Mouse (Mus musculus): Measurements from ENCODE around the gene Nxph3. TPM values are rescaled to one million over a fixed set of nuclear protein-coding genes. Genes with fewer than 3 reads are reported as not detected.

The Nxph3 gene
- polyA plus RNA-seq (2014; fragmentation: Illumina TruSeq; extraction: RNeasy Lipid Tissue Mini Kit (QIAGEN cat#74804); ENCODE audit: low read depth, low replicate concordance) = not detected

GRCm38 (mm10) chr11:95514298-95514861 is at the start of gene Nxph3:
Gene Nxph3 (minus strand): TSS chr11:95514570.

Other genes starting within 250 kb of the Nxph3 start
- 45.3 TPM for gene Kat7, start 204.3 kb downstream of the Nxph3 start, polyA plus RNA-seq (2014; fragmentation: Illumina TruSeq; extraction: RNeasy Lipid Tissue Mini Kit (QIAGEN cat#74804); ENCODE audit: low read depth, low replicate concordance)
- 2.1 TPM for gene Fam117a, start 177.6 kb downstream of the Nxph3 start, polyA plus RNA-seq (2014; fragmentation: Illumina TruSeq; extraction: RNeasy Lipid Tissue Mini Kit (QIAGEN cat#74804); ENCODE audit: low read depth, low replicate concordance)
- gene Slc35b1, start 129.9 kb downstream of the Nxph3 start, polyA plus RNA-seq (2014; fragmentation: Illumina TruSeq; extraction: RNeasy Lipid Tissue Mini Kit (QIAGEN cat#74804); ENCODE audit: low read depth, low replicate concordance) = 59.2 TPM
- 158 TPM for gene Spop, start 100.5 kb downstream of the Nxph3 start, polyA plus RNA-seq (2014; fragmentation: Illumina TruSeq; extraction: RNeasy Lipid Tissue Mini Kit (QIAGEN cat#74804); ENCODE audit: low read depth, low replicate concordance)
- gene Ngfr, start 73.2 kb upstream of the Nxph3 start, polyA plus RNA-seq (2014; fragmentation: Illumina TruSeq; extraction: RNeasy Lipid Tissue Mini Kit (QIAGEN cat#74804); ENCODE audit: low read depth, low replicate concordance) = 0.47 TPM
- gene Phb, start 152.4 kb upstream of the Nxph3 start, polyA plus RNA-seq (2014; fragmentation: Illumina TruSeq; extraction: RNeasy Lipid Tissue Mini Kit (QIAGEN cat#74804); ENCODE audit: low read depth, low replicate concordance) = 5.2 TPM
- 27.3 TPM for gene Zfp652, start 198.1 kb upstream of the Nxph3 start, polyA plus RNA-seq (2014; fragmentation: Illumina TruSeq; extraction: RNeasy Lipid Tissue Mini Kit (QIAGEN cat#74804); ENCODE audit: low read depth, low replicate concordance)
- 0.22 TPM for gene B130006D01Rik, start 209.0 kb upstream of the Nxph3 start, polyA plus RNA-seq (2014; fragmentation: Illumina TruSeq; extraction: RNeasy Lipid Tissue Mini Kit (QIAGEN cat#74804); ENCODE audit: low read depth, low replicate concordance)